Mouse (Mus musculus) CH12.LX (cell line): Measurements from ENCODE around the gene Dnajc5. TPM values are rescaled to one million over a fixed set of nuclear protein-coding genes. Genes with fewer than 3 reads are reported as not detected.

Source experiments
- DNase-seq: peaks from one replicate; pipeline ENCODE4 v3.0.0-alpha.2; 2013; ENCODE audit errors: extremely low read depth
- H3K27ac ChIP-seq: 2 replicates; pipeline ENCODE4 v1.5.1; 2012; ENCODE audit warnings: low read depth, mild to moderate bottlenecking, control low read depth, moderate library complexity; ENCODE audit not compliant: insufficient read depth
- H3K27me3 ChIP-seq: replicated peaks from 2 replicates; pipeline ENCODE3; 2012; ENCODE audit warnings: inconsistent platforms
- H3K36me3 ChIP-seq, 2 experiments: replicated peaks in 1 of 2; 2 replicates each; pipeline versions ENCODE3 to v1.6.1; 2012; ENCODE audit warnings: inconsistent platforms in 1 of 2, low read length in 1 of 2, mild to moderate bottlenecking in 1 of 2, mixed read lengths in 1 of 2, moderate library complexity in 1 of 2; ENCODE audit not compliant: control insufficient read depth in 1 of 2, insufficient read depth in 1 of 2
- H3K4me1 ChIP-seq, 2 experiments: 2 replicates each; pipeline ENCODE4 v1.6.1; 2012; ENCODE audit warnings: inconsistent platforms in 1 of 2, moderate library complexity in 1 of 2; ENCODE audit not compliant: insufficient read depth in 2 of 2, control insufficient read depth in 1 of 2
- H3K4me2 ChIP-seq: 2 replicates; pipeline ENCODE4 v1.6.1; 2012; ENCODE audit warnings: low read depth, mild to moderate bottlenecking, control low read depth; ENCODE audit not compliant: poor library complexity, insufficient read depth, severe bottlenecking
- H3K4me3 ChIP-seq, 3 experiments: fragments of 150-350 bp in 1 of 3; sonication (generic) in 1 of 3; replicated peaks in 1 of 3; 2 replicates each; pipeline versions ENCODE3 to v1.5.1; 2011 to 2012; ENCODE audit warnings: low read depth in 2 of 3, low read length in 2 of 3, mild to moderate bottlenecking in 2 of 3, moderate library complexity in 2 of 3, control low read depth in 1 of 3, improper control_type of control experiment in 1 of 3, inconsistent platforms in 1 of 3, mixed read lengths in 1 of 3; ENCODE audit not compliant: poor library complexity in 1 of 3
- H3K79me2 ChIP-seq: replicated peaks from 2 replicates; pipeline ENCODE4 v1.6.1; 2012; ENCODE audit warnings: mild to moderate bottlenecking, moderate library complexity; ENCODE audit not compliant: control insufficient read depth, poor library complexity, insufficient read depth, severe bottlenecking; ENCODE audit errors: extremely low read depth
- H3K9ac ChIP-seq: 2 replicates; pipeline ENCODE4 v1.6.1; 2012; ENCODE audit warnings: low read depth, mild to moderate bottlenecking, control low read depth, moderate library complexity; ENCODE audit not compliant: insufficient read depth
- H3K9me3 ChIP-seq: replicated peaks from 2 replicates; pipeline ENCODE3; 2012; ENCODE audit warnings: low read length, inconsistent platforms, mixed read lengths
- CHD1 ChIP-seq: IDR thresholded peaks from 2 replicates; pipeline ENCODE4 v1.6.1; 2012; ENCODE audit warnings: low read depth, low read length, improper control_type of control experiment, inconsistent platforms
- CHD2 ChIP-seq: IDR thresholded peaks from 2 replicates; pipeline ENCODE4 v1.6.1; 2011; ENCODE audit warnings: low read length, improper control_type of control experiment
- CTCF ChIP-seq, 2 experiments: IDR thresholded peaks in 1 of 2; conservative IDR thresholded peaks in 1 of 2; 2 replicates each; pipeline ENCODE4 v1.5.1; 2011 to 2012; ENCODE audit warnings: low read depth in 2 of 2, low read length in 2 of 2, improper control_type of control experiment in 1 of 2, inconsistent platforms in 1 of 2, mild to moderate bottlenecking in 1 of 2, moderate library complexity in 1 of 2
- JUN ChIP-seq: IDR thresholded peaks from 2 replicates; pipeline ENCODE4 v1.6.1; 2011; ENCODE audit warnings: low read depth, mild to moderate bottlenecking, low read length, improper control_type of control experiment, moderate library complexity; ENCODE audit not compliant: insufficient read depth
- MAFK ChIP-seq: IDR thresholded peaks from 2 replicates; pipeline ENCODE4 v1.6.1; 2011; ENCODE audit warnings: low read length, improper control_type of control experiment; ENCODE audit not compliant: insufficient replicate concordance
- MAZ ChIP-seq: IDR thresholded peaks from 2 replicates; pipeline ENCODE4 v1.6.1; 2012; ENCODE audit warnings: low read depth, mild to moderate bottlenecking, inconsistent platforms, low read length, improper control_type of control experiment, moderate library complexity
- MXI1 ChIP-seq: IDR thresholded peaks from 2 replicates; pipeline ENCODE4 v1.6.1; 2011; ENCODE audit warnings: mild to moderate bottlenecking, low read depth, low read length, improper control_type of control experiment
- NELFE ChIP-seq: IDR thresholded peaks from 2 replicates; pipeline ENCODE4 v1.6.1; 2011; ENCODE audit warnings: low read depth, low read length, improper control_type of control experiment
- NRF1 ChIP-seq: IDR thresholded peaks from 2 replicates; pipeline ENCODE4 v1.6.1; 2014; ENCODE audit warnings: low read depth, mild to moderate bottlenecking, inconsistent platforms, low read length, improper control_type of control experiment, moderate library complexity
- POLR2A ChIP-seq: IDR thresholded peaks from 2 replicates; pipeline ENCODE4 v1.6.1; 2011; ENCODE audit warnings: low read depth, mild to moderate bottlenecking, improper control_type of control experiment, low read length
- POLR2AphosphoS2 ChIP-seq: IDR thresholded peaks from 2 replicates; pipeline ENCODE4 v1.6.1; 2011; ENCODE audit warnings: low read depth, low read length, improper control_type of control experiment
- RAD21 ChIP-seq: IDR thresholded peaks from 2 replicates; pipeline ENCODE4 v1.6.1; 2011; ENCODE audit warnings: low read depth, mild to moderate bottlenecking, low read length, improper control_type of control experiment, moderate library complexity
- RCOR1 ChIP-seq: conservative IDR thresholded peaks from 2 replicates; pipeline ENCODE4 v1.6.1; 2012; ENCODE audit warnings: low read depth, mild to moderate bottlenecking, inconsistent platforms, low read length, improper control_type of control experiment
- SMC3 ChIP-seq: IDR thresholded peaks from 2 replicates; pipeline ENCODE4 v1.6.1; 2011; ENCODE audit warnings: low read depth, low read length, improper control_type of control experiment
- UBTF ChIP-seq: IDR thresholded peaks from 2 replicates; pipeline ENCODE4 v1.6.1; 2012; ENCODE audit warnings: low read depth, mild to moderate bottlenecking, inconsistent platforms, low read length, improper control_type of control experiment, moderate library complexity
- ZC3H11A ChIP-seq: IDR thresholded peaks from 2 replicates; pipeline ENCODE4 v1.6.1; 2012; ENCODE audit warnings: low read depth, mild to moderate bottlenecking, inconsistent platforms, low read length, improper control_type of control experiment
- ZMIZ1 ChIP-seq: IDR thresholded peaks from 2 replicates; pipeline ENCODE4 v1.6.1; 2012; ENCODE audit warnings: low read depth, mild to moderate bottlenecking, inconsistent platforms, low read length, improper control_type of control experiment
- dilution Hi-C: fragments of 300-500 bp; cut with MboI; formaldehyde crosslinking; loops from 2 replicates; pipeline ENCODE4 v1.14.3; 2020; ENCODE audit warnings: low sequenced_read_pairs; ENCODE audit not compliant: extremely low pct_unique_long_range_greater_than_20kb, extremely low pct_ligation_motif_present
- in situ Hi-C: fragments of 300-500 bp; cut with MboI; formaldehyde crosslinking; loops from 3 replicates; pipeline ENCODE4 v1.14.3; 2019; ENCODE audit warnings: low sequenced_read_pairs, low pct_ligation_motif_present, low pct_unique_long_range_greater_than_20kb, mixed read lengths
- polyA plus RNA-seq: library from polyadenylated mRNA; unstranded; fragments of >175 nt; gene quantifications from 2 replicates; pipeline ENCODE4 v1.2.1, GENCODE M21; 2012; ENCODE audit warnings: low read depth; ENCODE audit not compliant: insufficient read length
- total RNA-seq, 2 experiments: library from RNA; depleted of rRNA; stranded (reverse); fragments of 300-350 nt in 1 of 2; fragments of >200 nt in 1 of 2; gene quantifications; 2 replicates each; pipeline ENCODE4 v1.2.3; 2012 to 2014

Gene Dnajc5
- total and polyA plus RNA-seq, 3 experiments: 51.1 to 54.6 (median 54.5) TPM

DNA sequence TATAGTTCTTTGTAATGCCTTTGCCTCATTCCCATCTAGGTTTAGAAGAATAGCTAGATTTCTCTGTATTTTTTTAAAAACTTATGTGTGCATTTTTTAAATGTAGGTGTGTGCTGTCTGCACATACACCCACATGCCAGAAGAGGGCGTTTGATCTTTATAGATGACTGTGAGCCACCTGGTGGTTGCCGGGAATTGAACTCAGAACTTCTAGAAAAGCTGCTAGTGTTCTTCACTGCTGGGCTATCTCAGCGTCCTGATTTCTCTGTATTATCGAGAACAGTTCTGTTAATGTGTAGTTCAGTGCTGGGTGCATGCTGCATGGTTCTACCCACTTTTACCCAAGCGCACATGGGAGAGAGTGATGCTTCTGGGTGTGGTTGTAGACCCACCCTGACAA, 2.5 kb downstream of the Dnajc5 start:
- Histone ChIP-seq H3K27ac (no peak overlapping the region), H3K4me3 (no peak overlapping the region), H3K36me3 (peaks cover 6 to 49% of the 10 kb centered on the region in 2 experiments), H3K9me3 (no peaks in the 10 kb centered on the region), H3K27me3 (no peaks in the 10 kb centered on the region), H3K79me2 (peaks cover 72% of the 10 kb centered on the region), H3K4me1 (peaks cover 7 to 41% of the 10 kb centered on the region in 2 experiments; a peak in 3 of 4 replicates), H3K9ac (no peak overlapping the region), H3K4me2 (no peak overlapping the region; the same call in 1 of the 2 replicates)
- in situ Hi-C loops (no loop called here), dilution Hi-C loops (no loop called here)
- peak; percentile 62 for DNase-seq
- TF ChIP-seq RAD21 (peak; percentile 16), CTCF (conservative IDR thresholded peaks at IDR 0.05 in 1 of 2, IDR thresholded peaks at IDR 0.05 in 1 of 2; ENCODE audit: low read depth in 2 of 2, low read length in 2 of 2) (peak; percentile 63 to 96), CHD1 (no peak), SMC3 (peak; percentile 50)

DNA sequence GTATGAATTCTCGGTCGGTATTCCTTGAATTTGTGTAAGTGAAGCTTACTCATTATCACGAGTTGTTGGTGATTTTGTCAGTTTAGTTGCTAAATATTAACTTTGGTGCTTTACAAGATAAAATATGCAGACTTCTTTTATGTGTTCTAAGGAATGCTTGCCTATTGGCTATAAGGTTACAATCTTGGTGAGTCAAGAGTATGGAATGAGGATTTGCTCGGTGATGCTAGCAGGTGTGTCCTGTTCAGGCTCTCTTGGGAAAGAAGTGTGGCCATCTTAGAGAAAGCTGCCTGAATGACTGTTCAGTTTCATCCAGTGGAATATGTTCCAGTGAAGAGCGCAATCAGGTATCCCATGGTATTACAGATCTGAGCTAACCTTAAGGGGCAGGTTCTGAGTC, 5.2 kb downstream of the Dnajc5 start:
- Histone ChIP-seq H3K4me3 (no peak overlapping the region), H3K79me2 (peaks cover 87% of the 10 kb centered on the region), H3K27me3 (no peaks in the 10 kb centered on the region), H3K4me1 (peaks cover 4 to 32% of the 10 kb centered on the region in 2 experiments; a peak in 3 of 4 replicates), H3K27ac (no peak overlapping the region), H3K9ac (no peak overlapping the region), H3K36me3 (peaks cover 10 to 67% of the 10 kb centered on the region in 2 experiments), H3K4me2 (no peak overlapping the region), H3K9me3 (peaks cover 6% of the 10 kb centered on the region)
- in situ Hi-C loops (no loop called here), dilution Hi-C loops (no loop called here)
- TF ChIP-seq NRF1 (no peak), MAZ (no peak), CHD2 (no peak), RCOR1 (no peak), JUN (no peak), UBTF (no peak), NELFE (no peak)
- DNase-seq: no peak

- dilution Hi-C loops (no loop called here), in situ Hi-C loops (no loop called here)
- no peak overlapping the region for H3K9ac ChIP-seq
- H3K4me3 ChIP-seq: no peak overlapping the region
- H3K79me2 ChIP-seq: peaks cover 84% of the 10 kb centered on the region
- H3K4me2 ChIP-seq: no peak overlapping the region
- peaks cover 11% of the 10 kb centered on the region for H3K9me3 ChIP-seq
- H3K27ac ChIP-seq: no peak overlapping the region
- no peaks in the 10 kb centered on the region for H3K27me3 ChIP-seq
- H3K4me1 ChIP-seq: peaks cover 0 to 19% of the 10 kb centered on the region in 2 experiments; a peak in 2 of 4 replicates
- H3K36me3 ChIP-seq: peaks cover 14 to 80% of the 10 kb centered on the region in 2 experiments
- no peak for TF ChIP-seq SMC3
- TF ChIP-seq MAFK: no peak
- no peak for TF ChIP-seq RAD21
- TF ChIP-seq CTCF (conservative IDR thresholded peaks at IDR 0.05 in 1 of 2, IDR thresholded peaks at IDR 0.05 in 1 of 2; ENCODE audit: low read depth in 2 of 2, low read length in 2 of 2): no peak
- no peak for TF ChIP-seq POLR2AphosphoS2
- TF ChIP-seq ZMIZ1: no peak
- TF ChIP-seq CHD1: no peak
- TF ChIP-seq POLR2A: no peak
- TF ChIP-seq MXI1: no peak
- no peak for TF ChIP-seq ZC3H11A
- no peak for DNase-seq
Observed at GRCm38 (mm10) chr2:181529076-181529475, 8.8 kb downstream of the Dnajc5 start.
